Mouse (Mus musculus) yolk sac, embryonic 10.5 days (tissue): Measurements from ENCODE around the gene Slamf7.

Source experiments
- DNase-seq: peaks from one replicate; pipeline ENCODE4 v3.0.0-alpha.2; 2017; ENCODE audit warnings: low spot score

The Slamf7 gene

DNA sequence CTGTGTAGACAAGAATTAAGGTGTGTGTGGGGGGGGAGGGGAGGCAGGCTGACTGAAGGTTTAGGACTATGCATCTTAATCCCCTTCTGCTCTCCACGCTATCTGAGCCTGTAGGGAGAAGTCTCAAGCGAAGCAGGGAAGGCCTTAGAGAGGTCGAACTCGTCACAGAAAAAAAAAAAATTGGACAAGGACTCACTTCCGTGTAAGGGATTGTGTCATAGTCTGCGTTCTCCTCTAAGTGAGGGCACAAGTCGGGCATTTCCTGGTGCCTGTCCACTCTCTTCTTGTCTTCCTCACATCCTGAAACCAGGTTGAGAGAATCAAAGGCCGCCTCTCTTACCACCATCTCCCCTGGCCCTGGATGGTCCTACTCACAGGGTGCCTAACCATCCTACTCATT, 15.7 kb downstream of the Slamf7 start:
- no peak for DNase-seq

DNA sequence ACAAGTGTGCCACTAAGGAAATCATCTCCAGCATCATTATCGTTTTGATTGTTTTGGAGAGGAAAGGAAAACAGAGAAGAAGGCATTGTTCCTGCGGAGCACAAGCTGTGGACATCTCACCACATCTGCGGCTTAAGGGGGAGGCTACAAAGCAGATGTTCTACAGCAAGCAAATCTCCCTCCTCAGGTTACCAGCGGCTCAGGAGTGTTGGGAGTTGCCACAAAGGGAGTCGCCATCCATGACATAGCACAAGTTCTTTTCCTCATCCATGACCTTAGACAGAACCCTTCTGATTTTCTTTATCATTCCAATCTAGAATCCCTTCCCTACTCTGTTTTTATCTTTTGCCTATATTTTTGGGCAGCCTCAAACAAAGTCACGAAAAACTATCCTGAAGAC, 17.1 kb downstream of the Slamf7 start:
- DNase-seq = no peak

DNA sequence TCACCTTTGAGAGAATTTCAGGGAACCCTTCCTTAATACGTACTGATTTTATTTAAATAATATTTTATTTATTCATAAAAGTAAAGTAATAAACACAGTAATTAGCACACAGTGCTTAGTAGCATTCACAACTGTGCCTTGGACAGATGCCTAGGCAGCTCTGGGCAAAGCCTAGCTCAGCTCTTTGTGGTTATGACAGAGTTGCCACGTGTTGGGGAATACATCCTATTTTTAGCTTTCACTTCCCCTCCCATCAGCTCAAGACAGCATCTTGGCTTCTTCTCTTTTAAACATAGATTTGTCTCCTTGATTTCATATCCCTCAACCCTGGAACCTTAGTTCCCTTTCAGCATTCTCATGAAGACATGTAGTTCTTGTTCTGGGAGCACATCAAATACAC, 21.4 kb downstream of the Slamf7 start:
- no peak for DNase-seq

DNA sequence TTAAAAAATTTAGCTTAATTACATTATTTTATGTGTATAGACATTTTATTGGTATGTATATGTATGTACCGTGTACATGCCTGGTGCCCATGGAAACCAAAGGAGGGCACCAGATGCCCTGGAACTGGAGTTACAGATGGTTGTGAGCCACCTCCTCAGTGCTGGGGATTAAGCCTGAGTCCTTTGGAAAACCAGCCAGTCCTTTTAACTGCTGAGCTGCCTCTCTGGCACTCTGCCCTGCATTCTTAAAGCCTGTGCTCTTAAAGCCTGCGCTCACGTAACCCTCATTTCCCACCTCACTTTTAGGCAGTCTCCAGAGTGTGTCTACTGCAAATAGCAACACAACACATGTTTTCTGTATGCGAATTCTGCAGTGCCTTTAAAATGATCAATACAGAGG, 21.9 kb downstream of the Slamf7 start:
- no peak for DNase-seq

DNA sequence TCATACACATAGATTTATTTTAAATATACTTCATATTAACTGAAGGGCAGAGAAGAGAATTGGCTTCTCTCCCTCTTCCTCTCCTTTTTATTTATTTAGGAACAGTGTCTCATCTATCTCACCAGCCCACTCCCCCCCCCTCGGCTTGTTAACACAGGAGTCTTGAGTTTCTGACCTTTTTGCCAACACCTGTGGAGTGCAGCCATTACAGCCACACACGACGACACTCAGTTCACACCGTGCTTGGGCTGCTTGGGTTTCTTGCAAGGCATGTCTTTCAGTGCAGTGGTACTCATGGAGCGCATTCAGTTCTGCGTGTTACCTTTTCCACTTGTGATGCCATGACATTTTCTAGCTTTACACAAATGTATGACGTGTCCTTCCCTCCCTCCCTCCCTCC, 22.8 kb downstream of the Slamf7 start:
- no peak for DNase-seq

DNA sequence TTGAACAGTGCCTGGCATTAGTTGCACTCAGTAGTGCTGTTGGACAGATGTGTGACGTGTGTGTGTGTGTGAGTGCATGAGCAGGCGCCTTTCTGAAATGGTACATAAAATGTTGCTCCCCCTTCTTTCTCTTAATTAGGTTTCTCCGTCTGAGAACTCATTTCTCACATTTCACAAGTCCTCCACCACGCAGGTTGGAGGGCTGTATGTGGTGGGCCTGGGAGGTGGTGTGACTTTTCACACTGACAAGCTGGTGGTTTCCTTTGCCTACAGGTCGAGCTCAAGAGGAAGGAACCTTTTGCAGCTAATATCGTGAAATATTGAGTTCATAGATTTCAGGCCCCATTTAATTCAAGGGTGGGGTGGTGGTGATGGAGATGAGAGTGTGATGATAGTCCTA, 23.7 kb downstream of the Slamf7 start:
- no peak for DNase-seq

DNA sequence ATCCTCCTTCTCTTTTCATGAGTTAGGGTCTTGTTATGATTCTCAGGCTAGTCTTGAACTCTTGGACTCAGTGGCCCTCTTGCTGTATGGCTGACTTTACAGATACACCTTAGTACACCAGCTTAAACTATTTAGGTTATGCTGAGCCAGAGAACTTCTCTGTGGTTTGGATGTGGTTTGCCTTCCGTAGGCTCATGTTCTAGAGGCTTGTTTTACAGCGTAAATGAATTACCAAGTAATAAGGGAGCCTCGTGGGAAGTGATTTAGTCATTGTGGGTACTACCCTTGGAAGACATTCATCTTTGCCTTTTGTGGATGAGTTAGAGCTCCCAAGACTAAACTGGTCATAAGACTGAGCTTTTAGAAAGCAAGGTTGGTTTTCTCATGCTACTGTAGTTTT, 25.0 kb downstream of the Slamf7 start:
- DNase-seq = no peak

DNA sequence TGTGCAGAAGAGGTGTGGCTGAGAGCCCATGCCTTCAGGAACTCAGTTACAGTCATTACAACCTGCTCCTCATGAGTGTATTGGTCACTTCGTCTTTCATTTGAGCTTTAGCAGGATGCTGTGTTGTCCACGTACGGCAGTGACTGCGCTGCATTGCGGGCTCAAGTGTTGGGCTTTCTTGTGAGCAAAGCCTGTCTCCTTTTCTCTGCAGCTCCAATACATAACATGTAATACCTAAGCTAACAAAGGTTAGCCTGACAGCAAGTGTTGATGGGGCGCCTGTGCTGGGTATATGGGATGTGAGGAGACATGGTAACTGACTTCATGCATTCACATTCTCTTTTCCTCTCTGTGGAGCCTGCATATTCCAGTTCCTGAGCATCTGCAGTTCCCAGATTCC, 32.7 kb downstream of the Slamf7 start:
- no peak for DNase-seq

DNA sequence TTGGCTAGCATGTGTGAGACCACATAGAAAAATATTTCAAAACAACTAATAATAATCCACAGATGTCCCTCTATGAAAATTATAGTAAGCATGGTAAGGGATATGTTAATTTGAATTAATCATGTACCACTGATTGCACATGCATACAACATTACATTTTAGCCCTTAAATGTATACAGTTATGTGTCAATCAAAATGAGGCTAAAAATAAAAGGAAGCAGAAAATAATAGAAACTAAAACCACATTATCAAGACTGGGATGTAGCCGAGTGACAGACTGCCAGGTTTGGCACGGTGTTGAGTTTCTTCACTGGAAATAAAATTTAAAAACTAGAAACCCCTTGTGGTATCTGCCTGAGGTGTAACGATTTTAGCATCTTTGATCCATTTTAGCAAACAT, 33.2 kb downstream of the Slamf7 start:
- no peak for DNase-seq

DNA sequence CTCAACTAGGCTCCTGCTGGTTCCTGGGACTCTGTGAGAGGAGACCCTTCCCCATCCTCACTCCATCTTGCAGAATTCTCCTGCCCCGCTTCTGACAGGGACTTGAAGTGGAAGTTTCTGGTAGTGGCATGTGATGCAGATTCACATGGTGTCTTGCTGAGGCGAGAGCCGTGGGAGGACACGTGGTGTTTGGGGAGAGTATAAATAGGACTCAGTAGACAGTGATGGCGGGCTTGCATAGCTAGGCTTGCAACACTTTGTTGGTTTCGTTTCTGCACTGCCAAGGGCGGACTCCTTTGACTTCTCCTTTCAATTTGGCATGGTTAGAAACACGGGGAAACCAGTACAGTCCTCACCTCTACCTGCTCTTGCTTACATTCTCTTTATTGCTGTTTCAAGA, 33.8 kb downstream of the Slamf7 start:
- DNase-seq = no peak

DNA sequence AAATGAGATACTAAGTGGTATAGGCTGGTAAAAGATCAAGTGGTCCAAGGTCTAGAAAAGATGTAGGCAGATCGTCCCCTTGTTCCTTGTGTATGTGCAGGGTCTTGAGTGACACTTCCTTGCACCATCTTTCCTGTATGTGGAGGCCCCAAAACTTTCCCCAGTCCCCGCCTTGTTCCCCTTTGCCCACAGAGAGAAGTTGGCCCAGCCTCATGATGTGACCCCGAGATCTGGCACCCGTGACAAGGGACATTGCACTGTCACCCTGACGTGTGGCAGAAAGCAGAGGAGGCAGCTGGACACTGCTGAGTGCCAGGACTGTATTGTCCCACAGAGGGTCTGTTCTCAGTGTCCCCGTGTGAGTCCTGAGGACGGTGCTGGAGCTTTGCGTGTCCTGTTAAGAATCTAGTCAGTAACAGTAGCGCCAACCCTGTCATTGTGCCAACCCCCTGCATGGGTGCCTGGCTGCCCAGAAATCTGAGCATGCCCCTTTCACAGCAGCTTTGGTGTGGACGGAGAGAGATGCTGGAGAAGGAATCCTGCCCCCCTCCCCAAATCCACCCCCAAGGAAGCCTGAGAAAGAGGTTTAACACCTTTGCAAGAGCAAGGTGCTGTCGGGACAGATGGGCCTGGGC, 35.8 kb downstream of the Slamf7 start:
- no peak for DNase-seq

DNA sequence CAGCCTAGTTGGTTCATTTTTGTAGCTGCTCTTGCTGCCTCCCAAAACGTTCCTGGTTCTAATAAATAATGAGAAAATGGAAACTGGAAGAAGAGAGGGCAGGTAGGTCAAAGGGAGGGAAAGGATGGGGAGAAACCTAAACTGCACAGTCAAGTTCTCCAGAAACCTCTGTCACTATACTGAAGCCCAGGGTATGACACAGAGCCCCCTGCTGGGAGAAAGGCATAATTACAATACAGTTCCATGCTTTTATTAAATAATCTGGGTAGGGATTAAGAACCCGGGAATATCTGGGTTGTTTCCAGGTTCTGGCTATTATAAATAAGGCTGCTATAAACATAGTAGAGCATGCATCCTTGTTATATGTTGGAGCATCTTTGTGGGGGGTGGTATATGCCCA, 38.9 kb downstream of the Slamf7 start:
- no peak for DNase-seq

DNA sequence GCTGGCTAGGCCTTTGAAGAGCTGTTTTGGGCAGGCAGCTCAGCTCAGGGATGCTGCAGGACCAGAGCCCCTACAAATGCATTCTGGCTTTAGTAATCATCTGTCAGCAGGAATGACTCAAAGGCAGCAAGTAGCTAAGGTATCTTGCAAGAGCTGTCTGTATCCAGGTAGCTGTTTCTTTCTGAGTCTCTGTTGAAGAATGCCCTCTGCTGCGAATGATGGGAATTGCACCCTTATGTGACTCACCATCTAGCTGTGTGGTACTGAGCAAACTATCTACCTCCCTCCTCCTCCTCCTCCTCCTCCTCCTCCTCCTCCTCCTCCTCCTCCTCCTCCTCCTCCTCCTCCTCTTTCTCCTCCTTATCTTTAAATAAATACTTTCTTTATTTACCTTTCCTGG, 42.1 kb downstream of the Slamf7 start:
- DNase-seq = no peak

DNA sequence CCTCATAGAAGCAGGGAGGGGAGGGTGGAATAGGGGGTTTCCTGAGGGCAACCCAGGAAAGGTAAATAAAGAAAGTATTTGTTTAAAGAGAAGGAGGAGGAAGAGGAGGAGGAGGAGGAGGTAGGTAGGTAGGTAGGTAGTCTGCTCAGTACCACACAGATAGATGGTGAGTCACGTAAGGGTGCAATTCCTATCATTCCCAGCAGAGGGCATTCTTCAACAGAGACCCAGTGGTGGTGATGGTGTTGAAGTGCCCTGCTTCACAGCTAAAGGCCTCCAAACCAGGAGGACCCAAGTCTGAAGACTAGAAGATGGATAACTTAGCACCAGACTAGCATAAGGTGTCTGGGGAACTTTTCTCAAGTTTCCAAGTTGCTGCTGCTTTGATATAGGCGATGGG, 42.8 kb downstream of the Slamf7 start:
- DNase-seq = no peak

DNA sequence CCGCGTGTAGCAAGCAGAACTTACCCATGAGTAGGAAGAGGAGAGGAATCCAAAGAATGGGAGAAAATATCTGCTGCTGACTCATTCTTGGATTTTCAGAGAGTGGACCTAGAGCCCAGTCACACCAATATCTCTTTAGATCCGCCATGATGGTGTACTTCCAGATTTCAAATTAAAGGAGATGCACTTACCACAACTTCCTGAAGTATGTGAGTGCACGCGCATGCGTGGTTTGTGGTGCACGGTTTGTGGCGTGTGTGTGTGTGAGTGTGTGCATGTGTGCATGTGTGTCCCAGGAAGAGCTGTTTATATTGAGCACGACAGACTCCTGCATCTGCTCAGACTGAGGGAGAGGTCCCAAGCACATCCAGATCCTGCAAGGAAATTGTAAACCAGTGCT, 45.7 kb downstream of the Slamf7 start, which contains the start of gene Ly9:
Gene Ly9, minus strand, starts transcription at position 235 of the 400 bp plus-strand sequence.
- no peak for DNase-seq

DNA sequence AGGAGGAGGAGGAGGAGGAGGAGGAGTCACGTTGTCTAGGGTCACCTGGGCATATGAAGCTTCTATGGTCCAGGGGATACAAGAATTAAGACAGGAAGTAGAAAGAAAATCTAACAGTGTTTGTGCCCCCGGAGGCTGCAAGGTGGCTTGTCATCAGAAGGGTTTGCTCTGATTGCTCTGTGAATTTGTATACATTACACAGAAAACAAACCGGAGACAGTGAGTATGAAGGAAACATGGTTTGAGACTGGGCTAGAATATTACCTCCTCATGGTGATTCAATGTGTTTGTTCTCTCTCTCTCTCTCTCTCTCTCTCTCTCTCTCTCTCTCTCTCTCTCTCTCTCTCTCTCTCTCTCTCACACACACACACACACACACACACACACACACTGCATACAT, 46.2 kb downstream of the Slamf7 start:
- no peak for DNase-seq

DNA sequence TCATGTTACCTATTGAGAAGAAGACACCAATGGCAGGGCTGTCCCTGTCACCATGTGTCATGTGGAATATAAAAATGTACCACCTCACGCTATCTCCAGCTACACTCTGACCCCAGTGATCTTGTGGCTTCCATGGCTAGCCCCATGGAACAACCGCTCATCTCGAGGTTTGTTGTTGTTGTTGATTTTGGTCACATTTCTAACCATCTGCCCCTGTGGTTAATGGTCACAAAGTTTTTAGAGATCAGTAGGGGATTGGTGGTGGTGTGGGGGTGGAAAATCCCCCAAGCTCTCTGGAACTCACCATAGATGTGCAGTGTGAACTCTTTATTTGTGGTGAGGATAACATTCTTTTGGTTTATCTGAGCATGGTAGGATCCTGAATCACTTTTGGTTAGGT, 48.1 kb downstream of the Slamf7 start:
- no peak for DNase-seq

DNA sequence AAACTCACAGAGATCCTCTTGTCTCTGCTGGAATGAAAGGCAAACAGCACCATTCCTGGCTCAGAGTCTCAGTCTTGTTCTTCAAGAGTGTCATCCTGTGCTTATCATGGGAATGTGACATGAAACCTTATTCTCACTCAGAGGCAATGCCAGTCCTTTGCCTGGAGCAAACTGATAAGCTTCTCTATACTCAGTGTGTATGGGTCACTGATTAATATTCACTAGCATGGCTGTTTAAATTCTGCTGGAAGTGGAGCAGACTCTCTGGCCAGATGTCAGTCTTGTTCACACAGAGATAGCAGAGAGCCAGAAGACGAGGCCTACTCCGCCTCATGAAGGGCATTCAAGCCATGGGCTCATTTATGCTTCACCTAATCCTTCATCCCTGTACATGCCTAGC, 68.3 kb downstream of the Slamf7 start:
- no peak for DNase-seq
